Mouse (Mus musculus) hindbrain, embryonic 12.5 days (tissue): ENCODE data around the gene Duxbl3. TPM values are rescaled to one million over a fixed set of nuclear protein-coding genes. Genes with fewer than 3 reads are reported as not detected.

ENCODE experiments used
- ATAC-seq: fragments of 200-750 bp; cut with Nextera tagmentation; 2 replicates; pipeline ENCODE4 v1.8.0; 2017; ENCODE audit warnings: moderate TSS enrichment; ENCODE audit not compliant: low FRiP score
- H3K27ac ChIP-seq: fragments of 300-500 bp; sonication (generic); 2 replicates; pipeline ENCODE4 v1.5.1; 2016; ENCODE audit warnings: mild to moderate bottlenecking
- H3K27me3 ChIP-seq: fragments of 300-500 bp; sonication (generic); 2 replicates; pipeline ENCODE4 v1.6.1; 2016; ENCODE audit warnings: mild to moderate bottlenecking
- H3K36me3 ChIP-seq: fragments of 300-500 bp; sonication (generic); 2 replicates; pipeline ENCODE4 v1.6.1; 2016; ENCODE audit warnings: mild to moderate bottlenecking
- H3K4me1 ChIP-seq: fragments of 300-500 bp; sonication (generic); 2 replicates; pipeline ENCODE4 v1.6.1; 2016
- H3K4me2 ChIP-seq: fragments of 300-500 bp; sonication (generic); replicated peaks from 2 replicates; pipeline ENCODE4 v1.6.1; 2016; ENCODE audit warnings: mild to moderate bottlenecking
- H3K4me3 ChIP-seq: fragments of 300-500 bp; sonication (generic); 2 replicates; pipeline ENCODE4 v1.5.1; 2016; ENCODE audit warnings: mild to moderate bottlenecking
- H3K9ac ChIP-seq: fragments of 300-500 bp; sonication (generic); 2 replicates; pipeline ENCODE4 v1.6.1; 2016; ENCODE audit warnings: mild to moderate bottlenecking, moderate library complexity
- H3K9me3 ChIP-seq: fragments of 300-500 bp; sonication (generic); replicated peaks from 2 replicates; pipeline ENCODE4 v1.6.1; 2016; ENCODE audit warnings: mild to moderate bottlenecking
- WGBS: fragments of 180-500 bp; shearing (Covaris S2); methylation state at CpG from one replicate; pipeline ENCODE4 v1.1.7; 2016; 5-methylcytosine and 5-hydroxymethylcytosine counted together
- polyA plus RNA-seq: library from polyadenylated mRNA; unstranded; fragments of >200 nt; fragmentation: Nextera tagmentation; extraction: Ambion mirVana; gene quantifications from 2 replicates; pipeline ENCODE4 v1.2.1, GENCODE M21; 2016

The Duxbl3 gene
- polyA plus RNA-seq, 1 experiment from 2014 or later, result 7.8 TPM

DNA sequence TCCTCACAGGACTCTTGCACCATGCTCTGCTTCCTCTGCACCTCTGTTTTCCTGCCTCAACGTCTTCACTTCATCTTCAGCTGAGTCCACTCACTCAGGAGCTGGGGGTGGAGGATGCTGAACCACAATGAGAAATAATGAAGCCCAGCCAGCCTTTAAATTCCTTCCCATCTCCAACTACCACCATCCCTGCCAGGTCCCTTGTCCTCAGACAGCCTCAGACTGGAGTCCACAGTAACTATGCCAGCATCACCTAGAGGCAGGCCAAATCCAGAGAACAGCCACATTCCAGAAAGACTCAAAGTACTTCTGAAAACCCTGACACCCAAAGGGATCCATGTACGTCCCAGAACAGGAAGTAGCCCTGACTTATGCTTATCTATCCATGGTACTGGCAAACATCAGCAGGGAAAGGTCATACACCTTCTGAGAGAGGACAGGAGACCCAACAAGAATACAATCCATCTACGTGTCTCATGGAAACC lies 58.5 kb downstream of the Duxbl3 start:
- H3K4me1 ChIP-seq, result no peaks in the 10 kb centered on the region
- no peaks in the 10 kb centered on the region for H3K9me3 ChIP-seq
- no peaks in the 10 kb centered on the region for H3K36me3 ChIP-seq
- H3K27ac ChIP-seq, result no peak overlapping the region
- H3K4me3 ChIP-seq, result no peak overlapping the region
- H3K4me2 ChIP-seq, result no peak overlapping the region
- H3K27me3 ChIP-seq, result no peaks in the 10 kb centered on the region
- ATAC-seq, result no peak
- no peak overlapping the region for H3K9ac ChIP-seq
- 76% methylated on average over 3 of the region's 3 CpGs for WGBS

Other genes starting within 250 kb of the Duxbl3 start
- gene Gm9780, start 215.3 kb upstream of the Duxbl3 start, polyA plus RNA-seq, result 4.0 and 4.5 TPM in 2 replicates
- gene Tmem254c, start 190.6 kb upstream of the Duxbl3 start, polyA plus RNA-seq, result 16.0 and 26.0 TPM in 2 replicates
- not detected in 2 replicates for gene Cphx2, start 176.4 kb upstream of the Duxbl3 start, polyA plus RNA-seq
- not detected in 2 replicates for gene Cphx3, start 175.7 kb upstream of the Duxbl3 start, polyA plus RNA-seq
- 5.3 TPM in 1 of 2 replicates, not detected in the other for gene Duxbl2, start 139.6 kb upstream of the Duxbl3 start, polyA plus RNA-seq
- gene Plac9b, start 75.5 kb upstream of the Duxbl3 start, polyA plus RNA-seq, result 5.5 and 8.2 TPM in 2 replicates
- gene Tmem254b, start 50.9 kb upstream of the Duxbl3 start, polyA plus RNA-seq, result 25.9 and 30.2 TPM in 2 replicates